Mouse (Mus musculus) liver, adult 2 months (tissue): ENCODE measurements around the gene Fgd6.
A peak's percentile ranks its signal among the peaks of the same experiment; 100 is the strongest.

ENCODE experiments used
- CTCF ChIP-seq: fragments of 200-500 bp; IDR thresholded peaks from 2 replicates; pipeline ENCODE4 v1.5.1; 2011; ENCODE audit warnings: low read depth, low read length, control low read depth
- POLR2A ChIP-seq: fragments of 200-500 bp; IDR thresholded peaks from 2 replicates; pipeline ENCODE4 v1.6.1; 2011; ENCODE audit warnings: low read length, control low read depth; ENCODE audit not compliant: insufficient read depth; ENCODE audit errors: extremely low read depth

- TF ChIP-seq CTCF (peak; percentile 23), POLR2A (no peak)
These were observed 80.2 kb downstream of the Fgd6 start for GRCm38 (mm10) chr10:94115893-94116599.
